Mouse (Mus musculus): ENCODE results near the gene Arhgef33.
"Not testable (repeated sequence)": the region's sequence is repeated elsewhere in the genome, so short reads cannot be mapped to it uniquely, and the experiment has no call there.

Arhgef33 gene

GRCm38 (mm10) chr17:80307251-80307650 lies at the start of gene Arhgef33:
Gene Arhgef33, plus strand, starts transcription at chr17:80307407.
- DNase-seq (ENCODE audit: low read depth): no peak

- DNase-seq (ENCODE audit: low read depth): no peak
Measured at GRCm38 (mm10) chr17:80267065-80267464, 40.1 kb upstream of the Arhgef33 start.

- no peak for DNase-seq (ENCODE audit: low read depth)
Measured at GRCm38 (mm10) chr17:80268151-80268550, 39.1 kb upstream of the Arhgef33 start.

GRCm38 (mm10) chr17:80270622-80271021 lies 36.6 kb upstream of the Arhgef33 start:
- not testable (repeated sequence) for DNase-seq (ENCODE audit: low read depth)

GRCm38 (mm10) chr17:80278255-80278654 lies 29.0 kb upstream of the Arhgef33 start:
- no peak for DNase-seq (ENCODE audit: low read depth)

GRCm38 (mm10) chr17:80279340-80280070 lies 27.7 kb upstream of the Arhgef33 start:
- no peak for DNase-seq (ENCODE audit: low read depth)

- DNase-seq (ENCODE audit: low read depth): no peak
Measured at GRCm38 (mm10) chr17:80284446-80284845, 22.8 kb upstream of the Arhgef33 start.

- DNase-seq (ENCODE audit: low read depth): no peak
Measured at GRCm38 (mm10) chr17:80288012-80288411, 19.2 kb upstream of the Arhgef33 start.

GRCm38 (mm10) chr17:80289280-80290073 lies 17.7 kb upstream of the Arhgef33 start:
- DNase-seq (ENCODE audit: low read depth): no peak

GRCm38 (mm10) chr17:80290074-80290657 lies 17.0 kb upstream of the Arhgef33 start, which contains the start of the genes Morn2 and Dhx57:
Gene Morn2, plus strand, starts transcription at chr17:80290203.
Gene Dhx57, minus strand, starts transcription at chr17:80290476.
- peak; percentile 87 for DNase-seq (ENCODE audit: low read depth)

- peak; percentile 63 for DNase-seq (ENCODE audit: low read depth)
Measured at GRCm38 (mm10) chr17:80291148-80291547, 16.1 kb upstream of the Arhgef33 start.

- no peak for DNase-seq (ENCODE audit: low read depth)
Measured at GRCm38 (mm10) chr17:80295258-80295657, 11.9 kb upstream of the Arhgef33 start.

- no peak for DNase-seq (ENCODE audit: low read depth)
Measured at GRCm38 (mm10) chr17:80298844-80299243, 8.4 kb upstream of the Arhgef33 start.

GRCm38 (mm10) chr17:80311761-80312160 lies 4.6 kb downstream of the Arhgef33 start:
- DNase-seq (ENCODE audit: low read depth): no peak

- DNase-seq (ENCODE audit: low read depth): no peak
Measured at GRCm38 (mm10) chr17:80312405-80312804, 5.2 kb downstream of the Arhgef33 start.

GRCm38 (mm10) chr17:80322228-80322627 lies 15.0 kb downstream of the Arhgef33 start:
- peak; percentile 6 for DNase-seq (ENCODE audit: low read depth)

- no peak for DNase-seq (ENCODE audit: low read depth)
Measured at GRCm38 (mm10) chr17:80323015-80323414, 15.8 kb downstream of the Arhgef33 start.

- peak; percentile 58 for DNase-seq (ENCODE audit: low read depth)
Measured at GRCm38 (mm10) chr17:80323658-80324057, 16.5 kb downstream of the Arhgef33 start.

GRCm38 (mm10) chr17:80324521-80324920 lies 17.3 kb downstream of the Arhgef33 start:
- no peak for DNase-seq (ENCODE audit: low read depth)

- DNase-seq (ENCODE audit: low read depth): no peak
Measured at GRCm38 (mm10) chr17:80325456-80325855, 18.2 kb downstream of the Arhgef33 start.

- no peak for DNase-seq (ENCODE audit: low read depth)
Measured at GRCm38 (mm10) chr17:80326431-80326830, 19.2 kb downstream of the Arhgef33 start.

- DNase-seq (ENCODE audit: low read depth): peak; percentile 34
Measured at GRCm38 (mm10) chr17:80332386-80332785, 25.2 kb downstream of the Arhgef33 start.

- DNase-seq (ENCODE audit: low read depth): peak; percentile 29
Measured at GRCm38 (mm10) chr17:80345277-80345676, 38.1 kb downstream of the Arhgef33 start.
